Mouse (Mus musculus): ENCODE data around the gene Cacna1e.

Cacna1e gene

GRCm38 (mm10) chr1:154728682-154729081, 155.6 kb downstream of the Cacna1e start:
- Histone ChIP-seq H3K4me1 (replicated peaks; ENCODE audit: low read depth, low read length) (peaks cover 36% of the 10 kb centered on the region), H3K27me3 (ENCODE audit: insufficient read depth, low read length) (peaks cover 63% of the 10 kb centered on the region), H3K4me3 (replicated peaks; ENCODE audit: low read length) (no peak overlapping the region), H3K36me3 (ENCODE audit: insufficient read depth, low read length) (no peaks in the 10 kb centered on the region), H3K9me3 (ENCODE audit: low read length) (peaks cover 8% of the 10 kb centered on the region; the same call in 1 of the 2 replicates)
- TF ChIP-seq POU5F1 (IDR thresholded peaks at IDR 0.05; ENCODE audit: borderline replicate concordance, low read length) (no peak), NANOG (IDR thresholded peaks at IDR 0.05; ENCODE audit: borderline replicate concordance, low read length) (no peak), CTCF (conservative IDR thresholded peaks at IDR 0.05; ENCODE audit: low read length) (no peak)

DNA sequence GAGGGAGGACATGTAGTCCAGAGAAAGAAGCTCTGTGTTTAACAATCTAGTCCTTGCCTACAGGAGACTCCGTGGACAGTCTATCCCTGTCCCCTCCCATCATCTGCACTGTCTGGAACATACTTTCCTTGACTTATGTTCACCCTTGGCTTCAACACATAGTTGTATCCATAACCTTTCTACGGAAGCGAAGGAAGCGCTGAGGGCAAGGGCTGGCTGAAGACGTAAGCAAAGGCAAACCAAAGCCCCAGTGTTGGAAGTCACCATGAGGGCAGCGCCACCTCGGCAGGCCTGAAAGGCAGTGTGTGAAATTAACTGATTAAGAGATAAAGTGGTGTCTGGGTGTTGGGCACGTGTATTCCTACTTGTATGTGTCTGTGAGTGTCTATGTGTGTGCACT, 156.6 kb downstream of the Cacna1e start:
- Histone ChIP-seq H3K4me3 (replicated peaks; ENCODE audit: low read length) (no peak overlapping the region), H3K27me3 (ENCODE audit: insufficient read depth, low read length) (peaks cover 67% of the 10 kb centered on the region), H3K36me3 (ENCODE audit: insufficient read depth, low read length) (no peaks in the 10 kb centered on the region), H3K9me3 (ENCODE audit: low read length) (peaks cover 8% of the 10 kb centered on the region; the same call in 1 of the 2 replicates), H3K4me1 (replicated peaks; ENCODE audit: low read depth, low read length) (peaks cover 41% of the 10 kb centered on the region)
- TF ChIP-seq POU5F1 (IDR thresholded peaks at IDR 0.05; ENCODE audit: borderline replicate concordance, low read length) (no peak), NANOG (IDR thresholded peaks at IDR 0.05; ENCODE audit: borderline replicate concordance, low read length) (no peak), CTCF (conservative IDR thresholded peaks at IDR 0.05; ENCODE audit: low read length) (no peak)

- H3K36me3 ChIP-seq (ENCODE audit: insufficient read depth, low read length): no peaks in the 10 kb centered on the region
- TF ChIP-seq POU5F1 (IDR thresholded peaks at IDR 0.05; ENCODE audit: borderline replicate concordance, low read length): no peak
- no peak for TF ChIP-seq NANOG (IDR thresholded peaks at IDR 0.05; ENCODE audit: borderline replicate concordance, low read length)
- no peak for TF ChIP-seq CTCF (conservative IDR thresholded peaks at IDR 0.05; ENCODE audit: low read length)
- H3K27me3 ChIP-seq (ENCODE audit: insufficient read depth, low read length): peaks cover 74% of the 10 kb centered on the region
- peak overlapping the region; percentile 65 for H3K4me3 ChIP-seq (replicated peaks; ENCODE audit: low read length)
- peaks cover 8% of the 10 kb centered on the region; the same call in 1 of the 2 replicates for H3K9me3 ChIP-seq (ENCODE audit: low read length)
- H3K4me1 ChIP-seq (replicated peaks; ENCODE audit: low read depth, low read length): peaks cover 38% of the 10 kb centered on the region
These were observed 157.7 kb downstream of the Cacna1e start for GRCm38 (mm10) chr1:154726361-154727161.

DNA sequence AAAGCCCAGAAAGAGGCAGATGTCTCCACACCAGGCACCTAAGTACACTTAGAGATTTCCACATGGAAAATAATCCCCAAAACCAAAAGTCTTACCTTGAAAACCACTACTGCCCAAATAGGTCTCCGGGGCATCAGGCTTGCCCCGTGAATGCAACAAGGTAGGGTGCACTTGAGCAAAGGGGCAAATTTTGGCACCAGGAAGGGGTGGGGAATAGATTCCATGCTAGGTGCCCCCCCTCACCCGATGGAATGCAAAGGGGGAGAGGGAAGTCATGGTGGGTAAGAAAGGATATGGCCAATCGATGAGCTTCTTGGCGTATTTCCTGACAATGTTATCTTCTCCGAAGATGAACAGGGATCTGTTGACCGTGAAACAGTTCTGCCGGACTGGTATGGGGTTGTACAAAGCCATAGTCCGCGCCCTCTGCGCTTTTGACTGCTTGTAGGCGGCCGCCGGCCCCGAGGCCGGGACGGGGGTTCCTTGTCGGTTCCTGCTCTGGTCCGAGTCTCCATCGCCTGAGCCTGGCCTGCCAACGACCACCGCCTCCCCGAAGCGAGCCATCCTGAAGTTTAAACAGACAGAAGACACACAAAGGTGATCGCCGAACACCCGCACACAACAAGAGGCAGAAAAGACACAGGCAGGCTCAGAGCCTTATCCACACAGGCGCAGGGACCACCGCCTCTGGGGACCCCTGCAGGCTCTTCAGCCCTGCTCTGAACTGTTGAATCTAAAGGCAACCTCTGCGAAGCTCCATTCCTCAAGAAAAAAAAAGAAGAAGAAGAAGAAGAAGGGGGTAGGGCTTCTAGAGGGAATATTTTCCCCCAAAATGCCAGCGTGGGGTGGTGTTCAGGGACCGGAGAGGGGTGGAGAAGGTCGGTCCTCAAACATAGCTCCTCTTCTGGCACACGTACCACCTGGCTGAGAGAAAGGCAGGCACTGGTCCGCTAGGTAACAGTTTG, 158.7 kb downstream of the Cacna1e start:
- Histone ChIP-seq H3K4me3 (replicated peaks; ENCODE audit: low read length) (peak overlapping the region; percentile 65), H3K9me3 (ENCODE audit: low read length) (peaks cover 8% of the 10 kb centered on the region; the same call in 1 of the 2 replicates), H3K36me3 (ENCODE audit: insufficient read depth, low read length) (no peaks in the 10 kb centered on the region), H3K27me3 (ENCODE audit: insufficient read depth, low read length) (peaks cover 81% of the 10 kb centered on the region), H3K4me1 (replicated peaks; ENCODE audit: low read depth, low read length) (peaks cover 38% of the 10 kb centered on the region)
- TF ChIP-seq POU5F1 (IDR thresholded peaks at IDR 0.05; ENCODE audit: borderline replicate concordance, low read length): no peak
- TF ChIP-seq NANOG (IDR thresholded peaks at IDR 0.05; ENCODE audit: borderline replicate concordance, low read length): no peak
- TF ChIP-seq CTCF (conservative IDR thresholded peaks at IDR 0.05; ENCODE audit: low read length): no peak

- TF ChIP-seq NANOG (IDR thresholded peaks at IDR 0.05; ENCODE audit: borderline replicate concordance, low read length) (no peak), POU5F1 (IDR thresholded peaks at IDR 0.05; ENCODE audit: borderline replicate concordance, low read length) (no peak), CTCF (conservative IDR thresholded peaks at IDR 0.05; ENCODE audit: low read length) (no peak)
- Histone ChIP-seq H3K4me3 (replicated peaks; ENCODE audit: low read length) (no peak overlapping the region), H3K9me3 (ENCODE audit: low read length) (peaks cover 8% of the 10 kb centered on the region; the same call in 1 of the 2 replicates), H3K36me3 (ENCODE audit: insufficient read depth, low read length) (no peaks in the 10 kb centered on the region), H3K27me3 (ENCODE audit: insufficient read depth, low read length) (peaks cover 81% of the 10 kb centered on the region), H3K4me1 (replicated peaks; ENCODE audit: low read depth, low read length) (peaks cover 28% of the 10 kb centered on the region)
These were observed 160.6 kb downstream of the Cacna1e start for GRCm38 (mm10) chr1:154723537-154724286.

- peaks cover 26% of the 10 kb centered on the region for H3K4me1 ChIP-seq (replicated peaks; ENCODE audit: low read depth, low read length)
These were observed 161.2 kb downstream of the Cacna1e start for GRCm38 (mm10) chr1:154723078-154723477.

GRCm38 (mm10) chr1:154715596-154715995, 168.7 kb downstream of the Cacna1e start:
- no peak for TF ChIP-seq POU5F1 (IDR thresholded peaks at IDR 0.05; ENCODE audit: borderline replicate concordance, low read length)
- TF ChIP-seq CTCF (conservative IDR thresholded peaks at IDR 0.05; ENCODE audit: low read length): no peak
- TF ChIP-seq NANOG (IDR thresholded peaks at IDR 0.05; ENCODE audit: borderline replicate concordance, low read length): no peak

More at GRCm38 (mm10) chr1:154723078-154723477, 161.2 kb downstream of the Cacna1e start:
- Histone ChIP-seq H3K27me3 (ENCODE audit: insufficient read depth, low read length) (peaks cover 76% of the 10 kb centered on the region), H3K4me3 (replicated peaks; ENCODE audit: low read length) (no peak overlapping the region), H3K36me3 (ENCODE audit: insufficient read depth, low read length) (no peaks in the 10 kb centered on the region), H3K9me3 (ENCODE audit: low read length) (peaks cover 8% of the 10 kb centered on the region; the same call in 1 of the 2 replicates)
- no peak for TF ChIP-seq CTCF (conservative IDR thresholded peaks at IDR 0.05; ENCODE audit: low read length)
- TF ChIP-seq POU5F1 (IDR thresholded peaks at IDR 0.05; ENCODE audit: borderline replicate concordance, low read length): no peak
- TF ChIP-seq NANOG (IDR thresholded peaks at IDR 0.05; ENCODE audit: borderline replicate concordance, low read length): no peak

More at GRCm38 (mm10) chr1:154715596-154715995, 168.7 kb downstream of the Cacna1e start:
- H3K4me3 ChIP-seq (replicated peaks; ENCODE audit: low read length): no peak overlapping the region
- peaks cover 4% of the 10 kb centered on the region; the same call in 1 of the 2 replicates for H3K27me3 ChIP-seq (ENCODE audit: insufficient read depth, low read length)
- no peaks in the 10 kb centered on the region for H3K9me3 ChIP-seq (ENCODE audit: low read length)
- no peaks in the 10 kb centered on the region for H3K4me1 ChIP-seq (replicated peaks; ENCODE audit: low read depth, low read length)
- no peaks in the 10 kb centered on the region for H3K36me3 ChIP-seq (ENCODE audit: insufficient read depth, low read length)
